Mouse (Mus musculus): ENCODE measurements at regions not wholly inside any gene's neighbourhood (a gene's known extent, or its start where the extent isn't known, plus 50 kb on each side); places are given as distances from the start of the nearest gene placed in this dataset.

GRCm38 (mm10) chr3:19458386-19458785, 170.1 kb downstream of the 1700064H15Rik start:
- Histone ChIP-seq H3K4me2 (ENCODE audit: low read length) (no peak overlapping the region), H3K27me3 (ENCODE audit: control insufficient read depth, insufficient read depth, low read depth, low read length) (no peaks in the 10 kb centered on the region), H3K27ac (ENCODE audit: low read length) (no peak overlapping the region), H3K9ac (ENCODE audit: low read depth, low read length) (no peak overlapping the region), H3K9me3 (replicated peaks; ENCODE audit: control insufficient read depth, low read length, poor library complexity, severe bottlenecking) (no peaks in the 10 kb centered on the region), H3K4me1 (ENCODE audit: control insufficient read depth, insufficient read depth, low read length) (no peaks in the 10 kb centered on the region), H3K36me3 (ENCODE audit: control insufficient read depth, insufficient read depth, low read length) (no peaks in the 10 kb centered on the region), H3K4me3 (ENCODE audit: low read depth, low read length) (no peak overlapping the region)
- 93% methylated on average over 8 of the region's 8 CpGs for WGBS
- no peak for ATAC-seq

- ATAC-seq = no peak
- Histone ChIP-seq H3K4me3 (ENCODE audit: low read depth, low read length) (no peak overlapping the region), H3K9me3 (replicated peaks; ENCODE audit: control insufficient read depth, low read length, poor library complexity, severe bottlenecking) (no peaks in the 10 kb centered on the region), H3K4me1 (ENCODE audit: control insufficient read depth, insufficient read depth, low read length) (no peaks in the 10 kb centered on the region), H3K27ac (ENCODE audit: low read length) (no peak overlapping the region), H3K4me2 (ENCODE audit: low read length) (no peak overlapping the region), H3K9ac (ENCODE audit: low read depth, low read length) (no peak overlapping the region), H3K27me3 (ENCODE audit: control insufficient read depth, insufficient read depth, low read depth, low read length) (no peaks in the 10 kb centered on the region), H3K36me3 (ENCODE audit: control insufficient read depth, insufficient read depth, low read length) (no peaks in the 10 kb centered on the region)
- 95% methylated on average over 2 of the region's 2 CpGs for WGBS
Observed at GRCm38 (mm10) chr3:19457431-19457830, 171.0 kb downstream of the 1700064H15Rik start.

GRCm38 (mm10) chr3:19455838-19456448, 172.5 kb downstream of the 1700064H15Rik start:
- H3K36me3 ChIP-seq (ENCODE audit: control insufficient read depth, insufficient read depth, low read length) = no peaks in the 10 kb centered on the region
- H3K4me1 ChIP-seq (ENCODE audit: control insufficient read depth, insufficient read depth, low read length) = no peaks in the 10 kb centered on the region
- no peak overlapping the region for H3K9ac ChIP-seq (ENCODE audit: low read depth, low read length)
- 87% methylated on average over 4 of the region's 4 CpGs for WGBS
- no peaks in the 10 kb centered on the region for H3K27me3 ChIP-seq (ENCODE audit: control insufficient read depth, insufficient read depth, low read depth, low read length)
- H3K9me3 ChIP-seq (replicated peaks; ENCODE audit: control insufficient read depth, low read length, poor library complexity, severe bottlenecking) = no peaks in the 10 kb centered on the region
- no peak overlapping the region for H3K4me3 ChIP-seq (ENCODE audit: low read depth, low read length)
- no peak overlapping the region for H3K4me2 ChIP-seq (ENCODE audit: low read length)
- no peak overlapping the region for H3K27ac ChIP-seq (ENCODE audit: low read length)
- ATAC-seq = no peak

GRCm38 (mm10) chr3:19451022-19451421, 177.5 kb downstream of the 1700064H15Rik start:
- no peaks in the 10 kb centered on the region for H3K36me3 ChIP-seq (ENCODE audit: control insufficient read depth, insufficient read depth, low read length)
- H3K27ac ChIP-seq (ENCODE audit: low read length) = no peak overlapping the region
- no peak overlapping the region for H3K4me2 ChIP-seq (ENCODE audit: low read length)
- 53% methylated on average over 3 of the region's 3 CpGs for WGBS
- no peaks in the 10 kb centered on the region for H3K4me1 ChIP-seq (ENCODE audit: control insufficient read depth, insufficient read depth, low read length)
- H3K27me3 ChIP-seq (ENCODE audit: control insufficient read depth, insufficient read depth, low read depth, low read length) = no peaks in the 10 kb centered on the region
- no peak overlapping the region for H3K9ac ChIP-seq (ENCODE audit: low read depth, low read length)
- no peaks in the 10 kb centered on the region for H3K9me3 ChIP-seq (replicated peaks; ENCODE audit: control insufficient read depth, low read length, poor library complexity, severe bottlenecking)
- no peak for ATAC-seq
- no peak overlapping the region for H3K4me3 ChIP-seq (ENCODE audit: low read depth, low read length)

- H3K27ac ChIP-seq (ENCODE audit: low read length) = no peak overlapping the region
- H3K27me3 ChIP-seq (ENCODE audit: control insufficient read depth, insufficient read depth, low read depth, low read length) = no peaks in the 10 kb centered on the region
- H3K9me3 ChIP-seq (replicated peaks; ENCODE audit: control insufficient read depth, low read length, poor library complexity, severe bottlenecking) = no peaks in the 10 kb centered on the region
- 76% methylated on average over 3 of the region's 3 CpGs for WGBS
- H3K4me3 ChIP-seq (ENCODE audit: low read depth, low read length) = no peak overlapping the region
- H3K4me2 ChIP-seq (ENCODE audit: low read length) = no peak overlapping the region
- no peak for ATAC-seq
- H3K9ac ChIP-seq (ENCODE audit: low read depth, low read length) = no peak overlapping the region
- no peaks in the 10 kb centered on the region for H3K4me1 ChIP-seq (ENCODE audit: control insufficient read depth, insufficient read depth, low read length)
- H3K36me3 ChIP-seq (ENCODE audit: control insufficient read depth, insufficient read depth, low read length) = no peaks in the 10 kb centered on the region
Observed at GRCm38 (mm10) chr3:19448931-19449330, 179.5 kb downstream of the 1700064H15Rik start.

GRCm38 (mm10) chr3:19448192-19448591, 180.3 kb downstream of the 1700064H15Rik start:
- no peaks in the 10 kb centered on the region for H3K4me1 ChIP-seq (ENCODE audit: control insufficient read depth, insufficient read depth, low read length)
- H3K27ac ChIP-seq (ENCODE audit: low read length) = no peak overlapping the region
- no peaks in the 10 kb centered on the region for H3K36me3 ChIP-seq (ENCODE audit: control insufficient read depth, insufficient read depth, low read length)
- ATAC-seq = no peak
- no peak overlapping the region for H3K4me3 ChIP-seq (ENCODE audit: low read depth, low read length)
- H3K27me3 ChIP-seq (ENCODE audit: control insufficient read depth, insufficient read depth, low read depth, low read length) = no peaks in the 10 kb centered on the region
- no peak overlapping the region for H3K9ac ChIP-seq (ENCODE audit: low read depth, low read length)
- no peak overlapping the region for H3K4me2 ChIP-seq (ENCODE audit: low read length)
- no peaks in the 10 kb centered on the region for H3K9me3 ChIP-seq (replicated peaks; ENCODE audit: control insufficient read depth, low read length, poor library complexity, severe bottlenecking)
- WGBS = 81% methylated on average over 2 of the region's 2 CpGs

GRCm38 (mm10) chr3:19447733-19448132, 180.7 kb downstream of the 1700064H15Rik start:
- Histone ChIP-seq H3K9me3 (replicated peaks; ENCODE audit: control insufficient read depth, low read length, poor library complexity, severe bottlenecking) (no peaks in the 10 kb centered on the region), H3K9ac (ENCODE audit: low read depth, low read length) (no peak overlapping the region), H3K27ac (ENCODE audit: low read length) (no peak overlapping the region), H3K36me3 (ENCODE audit: control insufficient read depth, insufficient read depth, low read length) (no peaks in the 10 kb centered on the region), H3K4me3 (ENCODE audit: low read depth, low read length) (no peak overlapping the region), H3K27me3 (ENCODE audit: control insufficient read depth, insufficient read depth, low read depth, low read length) (no peaks in the 10 kb centered on the region), H3K4me2 (ENCODE audit: low read length) (no peak overlapping the region), H3K4me1 (ENCODE audit: control insufficient read depth, insufficient read depth, low read length) (no peaks in the 10 kb centered on the region)
- 71% methylated on average over 1 of the region's 1 CpGs for WGBS
- ATAC-seq = no peak

- Histone ChIP-seq H3K4me3 (ENCODE audit: low read depth, low read length) (no peak overlapping the region), H3K4me1 (ENCODE audit: control insufficient read depth, insufficient read depth, low read length) (no peaks in the 10 kb centered on the region), H3K27me3 (ENCODE audit: control insufficient read depth, insufficient read depth, low read depth, low read length) (no peaks in the 10 kb centered on the region), H3K9me3 (replicated peaks; ENCODE audit: control insufficient read depth, low read length, poor library complexity, severe bottlenecking) (no peaks in the 10 kb centered on the region), H3K4me2 (ENCODE audit: low read length) (no peak overlapping the region), H3K9ac (ENCODE audit: low read depth, low read length) (no peak overlapping the region), H3K27ac (ENCODE audit: low read length) (no peak overlapping the region), H3K36me3 (ENCODE audit: control insufficient read depth, insufficient read depth, low read length) (no peaks in the 10 kb centered on the region)
- 70% methylated on average over 2 of the region's 2 CpGs for WGBS
- ATAC-seq = no peak
Observed at GRCm38 (mm10) chr3:19444914-19445313, 183.6 kb downstream of the 1700064H15Rik start.

GRCm38 (mm10) chr3:19441827-19442226, 186.7 kb downstream of the 1700064H15Rik start:
- Histone ChIP-seq H3K27ac (ENCODE audit: low read length) (no peak overlapping the region), H3K9ac (ENCODE audit: low read depth, low read length) (no peak overlapping the region), H3K27me3 (ENCODE audit: control insufficient read depth, insufficient read depth, low read depth, low read length) (no peaks in the 10 kb centered on the region), H3K4me3 (ENCODE audit: low read depth, low read length) (no peak overlapping the region), H3K4me1 (ENCODE audit: control insufficient read depth, insufficient read depth, low read length) (no peaks in the 10 kb centered on the region), H3K36me3 (ENCODE audit: control insufficient read depth, insufficient read depth, low read length) (no peaks in the 10 kb centered on the region), H3K4me2 (ENCODE audit: low read length) (no peak overlapping the region), H3K9me3 (replicated peaks; ENCODE audit: control insufficient read depth, low read length, poor library complexity, severe bottlenecking) (no peaks in the 10 kb centered on the region)
- WGBS = 61% methylated on average over 1 of the region's 1 CpGs
- no peak for ATAC-seq
